Mouse (Mus musculus): ENCODE results near the gene Apol7e.
"Not testable (repeated sequence)": the region's sequence is repeated elsewhere in the genome, so short reads cannot be mapped to it uniquely, and the experiment has no call there.

Apol7e gene

DNA sequence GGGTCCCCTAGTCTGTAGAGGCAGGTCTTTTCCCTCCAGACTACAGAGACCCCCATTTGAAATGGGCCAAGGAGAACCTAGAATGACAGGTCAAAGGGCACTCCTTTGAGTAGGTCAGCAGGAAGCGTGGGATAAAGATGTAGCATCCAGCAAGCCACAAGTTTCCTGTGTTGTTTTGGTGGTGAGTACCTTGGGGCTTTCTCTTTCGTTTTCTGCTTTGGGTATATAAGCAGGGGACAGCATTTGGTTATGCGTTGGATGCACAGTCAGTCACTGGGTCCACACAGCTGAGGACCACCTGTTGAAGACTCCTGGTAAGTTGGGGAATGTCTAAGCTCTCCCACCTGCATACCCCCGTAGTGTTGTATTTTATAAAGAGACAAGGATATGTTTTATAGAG lies at the start of gene Apol7e:
Gene Apol7e, plus strand, starts transcription at position 202 of the 400 bp plus-strand sequence.
- in situ Hi-C loops (cut with MboI, MseI): loop anchor here (5.0 kb wide), 1 partner anchor 251 kb away; the partner anchor contains the start of gene Apol7b

- in situ Hi-C loops (cut with MboI, MseI): loop anchor here (5.0 kb wide), 1 partner anchor 159 kb away; no protein-coding TSS in a partner anchor
Observed at GRCm38 (mm10) chr15:77651143-77651542, 47.5 kb upstream of the Apol7e start.

DNA sequence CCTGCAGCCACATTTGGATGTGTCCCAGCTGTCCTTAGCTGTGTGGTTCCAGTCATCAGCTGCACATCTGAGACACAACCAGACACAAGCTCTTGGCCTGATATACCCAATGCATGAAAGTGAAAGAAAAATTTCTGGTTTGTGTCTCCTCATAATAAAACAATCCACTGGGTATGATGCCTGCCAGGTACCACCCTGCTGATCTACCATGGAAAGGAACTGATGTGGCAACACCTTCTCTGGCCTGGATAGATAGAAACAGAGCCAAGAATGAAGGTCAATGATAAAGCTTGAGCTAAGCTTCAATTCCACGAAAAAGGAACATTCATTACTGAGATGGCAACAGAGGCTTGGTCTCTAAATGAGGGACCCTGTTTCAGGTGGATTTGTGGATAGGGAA lies 38.9 kb upstream of the Apol7e start:
- in situ Hi-C loops (cut with MboI, MseI): loop anchor here (5.0 kb wide), 1 partner anchor 187 kb away; no protein-coding TSS in a partner anchor

GRCm38 (mm10) chr15:77661841-77662240 lies 36.8 kb upstream of the Apol7e start:
- in situ Hi-C loops (cut with MboI, MseI): loop anchor here (5.0 kb wide), 1 partner anchor 190 kb away; no protein-coding TSS in a partner anchor

- in situ Hi-C loops (cut with MboI, MseI): not testable (repeated sequence)
Observed at GRCm38 (mm10) chr15:77674081-77674480, 24.6 kb upstream of the Apol7e start.

- in situ Hi-C loops (cut with MboI, MseI): not testable (repeated sequence)
Observed at GRCm38 (mm10) chr15:77683944-77684343, 14.7 kb upstream of the Apol7e start.

DNA sequence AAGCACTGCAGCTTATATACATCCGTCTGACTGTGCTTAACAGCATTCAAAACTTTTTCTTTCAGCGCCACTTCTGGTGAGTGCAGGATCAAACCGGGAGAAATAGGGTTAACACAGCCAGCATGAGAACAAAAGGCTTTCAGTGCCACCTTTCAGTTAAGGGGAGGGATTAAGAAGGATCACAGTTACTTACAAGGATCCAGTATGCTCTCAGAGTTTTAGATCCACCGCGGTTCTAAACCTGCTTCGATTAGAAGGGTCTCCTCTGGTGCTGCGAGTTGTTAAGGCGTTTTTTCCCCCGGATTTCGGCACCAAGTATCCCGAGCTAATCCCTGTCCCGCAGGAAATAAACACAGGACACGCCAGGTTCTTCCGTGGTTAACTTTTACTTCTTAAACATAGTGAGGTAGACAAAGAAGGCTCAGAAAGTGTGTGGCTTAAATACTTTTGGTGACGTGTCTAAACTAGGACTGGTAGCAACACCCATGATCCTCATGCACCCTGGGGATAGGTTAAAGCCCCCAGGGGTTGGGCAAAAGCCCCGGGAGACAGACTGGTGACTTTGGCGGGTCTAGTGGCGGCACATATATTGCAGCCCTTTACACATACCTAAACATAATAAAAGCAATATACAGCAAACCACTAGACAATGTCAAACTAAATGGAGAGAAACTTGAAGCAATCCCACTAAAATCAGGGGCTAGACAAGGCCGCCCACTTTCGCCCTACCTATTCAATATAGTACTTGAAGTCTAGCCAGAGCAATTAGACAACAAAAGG lies 6.9 kb upstream of the Apol7e start:
- in situ Hi-C loops (cut with MboI, MseI): not testable (repeated sequence)

- in situ Hi-C loops (cut with MboI, MseI): loop anchor here (5.0 kb wide), 1 partner anchor 247 kb away; the partner anchor contains the start of gene Apol7b
Observed at GRCm38 (mm10) chr15:77694687-77695295, 3.9 kb upstream of the Apol7e start.

DNA sequence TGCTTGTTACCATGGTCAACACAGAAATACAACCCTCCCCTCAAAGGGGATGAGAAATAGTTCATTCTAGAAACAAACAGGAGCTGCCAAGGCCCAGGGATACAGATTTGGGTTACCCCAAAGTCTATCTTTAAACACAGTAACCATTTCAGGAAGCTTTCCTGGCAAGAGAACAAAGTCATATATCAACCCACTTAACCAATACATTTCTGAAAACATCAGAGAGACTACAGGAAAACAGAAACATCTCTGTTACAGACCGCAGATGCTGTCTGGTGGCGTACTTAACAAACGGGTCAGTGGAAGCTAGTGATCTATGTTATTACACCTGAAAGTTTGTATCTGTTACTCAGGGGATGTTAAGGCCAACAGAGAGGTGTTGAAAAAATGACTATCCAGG lies 6.6 kb downstream of the Apol7e start:
- in situ Hi-C loops (cut with MboI, MseI): not testable (repeated sequence)

DNA sequence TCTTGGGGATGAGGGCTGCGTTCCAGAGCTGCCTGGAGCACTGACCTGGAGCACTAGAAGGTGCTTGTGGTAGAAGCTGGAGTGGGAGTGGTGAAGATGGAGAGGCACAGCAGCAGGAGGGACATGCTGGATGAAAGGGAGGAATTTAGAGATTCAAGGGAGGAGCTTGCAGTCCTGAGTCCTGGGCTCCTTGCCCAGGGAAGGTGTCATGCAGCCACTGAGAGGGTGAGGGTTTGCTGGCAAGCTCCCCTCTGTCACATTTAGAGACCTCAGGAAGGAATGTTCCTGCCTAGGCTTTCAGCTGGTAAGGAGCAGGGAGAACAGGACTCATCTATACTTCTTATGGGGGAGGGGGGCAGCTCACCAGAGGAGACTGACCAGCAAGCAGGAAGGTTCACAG lies 10.3 kb downstream of the Apol7e start:
- in situ Hi-C loops (cut with MboI, MseI): not testable (repeated sequence)

DNA sequence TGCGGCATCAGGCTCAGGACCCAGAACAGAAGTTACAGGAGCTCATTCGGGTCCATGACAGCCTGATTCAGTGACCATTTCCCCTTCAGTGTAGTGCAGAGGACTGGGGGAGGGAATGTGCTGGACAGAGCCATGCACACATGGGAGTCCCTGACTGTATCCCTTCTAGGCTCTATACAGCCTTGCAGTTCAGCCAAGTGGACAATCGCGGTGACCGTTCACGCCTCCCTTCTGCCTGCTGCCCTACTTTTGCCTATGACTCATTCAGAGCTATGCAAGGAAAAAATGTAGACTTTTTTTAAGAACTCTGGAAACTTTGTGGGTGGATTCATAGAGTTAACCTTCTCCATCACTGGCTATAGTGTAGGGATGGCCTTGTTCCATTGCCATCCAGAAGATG lies 19.6 kb downstream of the Apol7e start:
- in situ Hi-C loops (cut with MboI, MseI): not testable (repeated sequence)

DNA sequence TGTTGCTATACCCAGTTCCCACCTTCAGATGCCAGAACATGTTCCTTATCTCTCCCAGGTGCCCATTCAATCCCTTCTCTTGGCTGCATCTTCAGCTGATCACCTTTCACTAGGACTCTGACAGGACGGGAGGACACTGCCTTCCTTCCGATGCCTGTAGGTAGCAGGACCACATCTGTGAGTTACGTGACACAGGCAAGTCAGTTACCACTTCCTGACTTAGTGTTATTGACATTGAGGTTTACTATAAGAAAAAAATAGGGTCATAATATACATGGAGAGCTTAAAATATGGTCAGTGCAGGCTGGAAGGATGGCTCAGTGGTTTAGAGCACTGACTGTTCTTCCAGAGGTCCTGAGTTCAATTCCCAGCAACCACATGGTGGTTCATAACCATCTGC lies 22.9 kb downstream of the Apol7e start:
- in situ Hi-C loops (cut with MboI, MseI): not testable (repeated sequence)

GRCm38 (mm10) chr15:77724208-77724911 lies 25.7 kb downstream of the Apol7e start:
- in situ Hi-C loops (cut with MboI, MseI): not testable (repeated sequence)

DNA sequence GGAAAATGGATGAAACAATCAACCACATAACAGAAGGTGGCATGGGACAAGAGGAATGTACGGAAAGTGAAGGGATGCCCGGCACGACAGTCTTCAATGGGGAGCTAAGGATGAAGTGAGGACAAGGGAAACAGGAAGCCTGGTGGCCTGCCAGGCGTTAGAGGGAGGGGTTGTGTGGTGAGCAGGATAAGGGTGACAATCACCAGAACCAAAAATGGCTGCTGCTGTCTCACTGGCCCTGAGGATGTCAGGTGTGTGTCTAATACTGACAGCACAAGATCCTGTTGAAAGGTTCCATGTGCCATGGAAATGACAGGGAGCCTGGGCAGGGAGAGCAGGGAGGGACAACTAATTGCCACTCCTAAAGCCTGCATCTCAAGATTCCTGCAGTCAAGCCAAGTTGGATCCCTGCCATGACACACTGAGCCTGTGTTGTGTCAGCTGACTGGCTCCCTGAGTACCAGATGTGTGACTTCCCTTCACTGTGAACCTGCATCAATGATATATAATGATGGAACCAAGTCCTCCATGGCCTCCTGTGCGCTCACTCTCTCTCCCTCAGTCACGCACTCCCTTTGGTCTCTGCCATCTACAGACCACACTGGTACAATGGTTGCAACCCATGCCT lies 26.9 kb downstream of the Apol7e start:
- in situ Hi-C loops (cut with MboI, MseI): not testable (repeated sequence)

- in situ Hi-C loops (cut with MboI, MseI): not testable (repeated sequence)
Observed at GRCm38 (mm10) chr15:77727139-77727538, 28.5 kb downstream of the Apol7e start.

- in situ Hi-C loops (cut with MboI, MseI): not testable (repeated sequence)
Observed at GRCm38 (mm10) chr15:77727745-77728144, 29.1 kb downstream of the Apol7e start.

- in situ Hi-C loops (cut with MboI, MseI): not testable (repeated sequence)
Observed at GRCm38 (mm10) chr15:77728739-77729138, 30.1 kb downstream of the Apol7e start, which contains the start of gene Apol9b. TSS of gene Apol9b (plus strand) at chr15:77729039.

DNA sequence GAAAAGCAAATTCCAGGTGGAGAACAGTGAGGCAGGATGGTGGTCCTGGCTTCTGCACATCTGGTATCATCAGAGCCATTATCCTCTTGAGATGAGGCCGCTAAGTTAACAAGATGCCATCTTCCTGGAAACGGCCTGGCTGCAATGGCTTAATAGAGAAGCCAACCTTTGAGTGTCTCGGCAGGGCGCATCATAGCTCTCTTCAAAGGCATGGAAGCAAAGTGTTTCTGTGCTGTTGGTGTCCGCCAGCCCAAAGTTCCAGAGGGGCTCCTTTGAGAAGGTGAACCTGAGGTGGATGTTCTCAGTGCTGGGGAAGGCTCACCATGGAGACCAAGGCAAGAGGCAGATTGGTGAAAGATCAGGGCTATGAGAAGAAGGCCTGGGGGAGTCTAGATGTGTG lies 32.9 kb downstream of the Apol7e start:
- in situ Hi-C loops (cut with MboI, MseI): no loop called here

DNA sequence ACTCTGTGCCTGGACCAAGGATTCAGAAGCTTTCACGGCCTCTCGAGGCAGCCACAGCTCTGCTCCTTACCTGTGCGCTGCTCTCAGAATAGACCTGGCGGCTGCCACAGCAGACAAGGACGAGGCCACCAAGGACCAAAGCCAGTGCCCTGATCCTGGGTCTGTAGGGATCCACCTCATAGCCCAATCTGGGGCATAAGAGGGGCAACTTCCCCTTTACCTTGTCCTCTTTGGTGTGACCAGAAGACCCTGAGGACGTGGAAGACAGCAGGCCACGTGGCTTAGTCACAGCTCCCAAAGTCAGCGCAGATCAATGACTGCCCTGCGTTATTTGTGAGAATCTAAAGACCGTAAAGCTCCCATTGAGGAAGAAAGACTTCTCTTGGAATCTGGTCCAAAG lies 34.2 kb downstream of the Apol7e start:
- in situ Hi-C loops (cut with MboI, MseI): not testable (repeated sequence)

- in situ Hi-C loops (cut with MboI, MseI): not testable (repeated sequence)
Observed at GRCm38 (mm10) chr15:77733380-77733779, 34.7 kb downstream of the Apol7e start.

DNA sequence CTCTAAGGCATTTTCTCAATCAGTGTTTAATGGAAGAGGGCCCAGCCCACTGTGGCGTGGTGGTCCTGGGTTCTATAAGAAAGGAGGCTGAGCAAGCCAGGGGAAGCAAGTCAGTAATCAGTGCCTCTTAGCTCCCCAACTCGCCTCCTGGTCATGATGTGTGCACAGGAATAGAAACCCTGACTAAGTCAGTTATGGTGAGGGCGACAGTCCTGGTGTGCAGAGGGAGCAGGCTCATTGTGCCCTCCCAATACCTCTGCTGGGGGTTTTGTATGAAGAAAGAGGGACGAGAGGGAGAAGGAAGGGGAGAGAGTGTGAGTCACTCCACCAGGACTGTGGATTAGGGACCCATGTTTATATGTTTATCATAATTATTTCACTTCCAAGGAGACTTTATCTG lies 35.2 kb downstream of the Apol7e start:
- in situ Hi-C loops (cut with MboI, MseI): not testable (repeated sequence)

Measured in T-helper 1 cell (primary cell).